Mouse (Mus musculus) spleen, postnatal 4 days (tissue): ENCODE data around the gene Arhgap9.
"Not testable (repeated sequence)": the region's sequence is repeated elsewhere in the genome, so short reads cannot be mapped to it uniquely, and the experiment has no call there.

Experiments used
- DNase-seq, 2 experiments: peaks; one replicate each; pipeline ENCODE4 v3.0.0; 2022; ENCODE audit warnings: low spot score in 2 of 2

Gene Arhgap9

DNA sequence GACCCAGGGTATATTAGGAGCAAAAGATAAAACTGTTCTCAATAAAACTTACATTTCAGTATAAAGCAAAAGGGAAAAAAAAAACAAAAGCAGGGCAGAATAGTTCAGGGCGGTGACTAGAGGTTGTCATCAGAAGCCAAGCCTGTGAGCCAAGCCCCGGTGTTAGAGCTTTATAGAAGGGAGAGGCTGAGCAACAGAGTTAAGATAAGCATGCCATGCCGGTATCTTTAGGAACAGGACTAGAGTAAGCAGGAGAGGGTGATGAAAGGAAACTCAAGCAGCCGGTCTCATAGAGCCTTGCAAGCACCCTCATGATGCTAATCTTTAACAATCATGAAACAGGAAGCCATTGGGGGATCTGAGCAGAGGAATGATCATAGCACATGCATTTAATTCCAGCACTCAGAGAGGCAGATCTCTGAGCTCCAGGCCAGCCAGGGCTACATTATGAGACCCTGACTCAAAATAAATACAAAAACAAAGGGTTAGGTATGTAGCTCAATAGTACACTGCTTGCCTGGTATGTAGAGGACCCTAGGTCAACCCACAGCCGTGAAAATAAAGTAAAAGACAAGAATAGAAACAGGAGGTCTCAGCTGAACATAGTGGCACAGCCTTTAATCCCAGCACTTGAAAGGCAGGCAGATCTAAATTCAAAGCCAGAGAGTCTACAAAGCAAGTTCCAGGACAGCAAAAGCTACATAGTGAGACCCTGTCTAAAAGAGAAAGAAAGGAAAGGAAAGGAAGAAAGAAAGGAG, 29.7 kb upstream of the Arhgap9 start:
- DNase-seq, result peak in 1 of 2 experiments; percentile 62

DNA sequence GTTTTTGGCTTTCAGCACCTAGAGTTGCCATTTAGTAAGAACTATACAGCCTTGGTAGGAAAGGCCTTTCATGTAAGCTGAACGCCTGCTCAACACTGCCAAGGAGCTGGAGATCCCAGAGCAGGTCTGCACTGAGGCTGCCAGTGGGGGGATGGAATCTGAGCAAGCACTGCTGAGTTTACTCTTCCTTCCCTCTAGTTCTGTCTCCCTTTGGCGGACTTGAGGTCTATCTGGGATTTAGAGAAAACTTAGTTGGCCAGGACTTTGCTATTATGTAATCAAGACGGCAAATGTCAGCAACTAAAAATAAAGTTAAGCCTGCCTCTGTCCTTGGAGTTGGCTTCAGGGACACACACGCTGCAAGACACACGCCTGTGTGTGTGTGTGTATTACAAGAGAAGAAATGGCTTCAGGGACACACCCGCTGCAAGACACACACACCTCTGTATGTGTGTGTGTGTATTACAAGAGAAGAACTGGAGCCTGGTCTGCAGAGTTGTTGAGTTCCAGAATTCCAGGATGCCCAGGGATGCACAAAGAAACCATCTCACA, 28.7 kb upstream of the Arhgap9 start:
- DNase-seq, result no peak

DNA sequence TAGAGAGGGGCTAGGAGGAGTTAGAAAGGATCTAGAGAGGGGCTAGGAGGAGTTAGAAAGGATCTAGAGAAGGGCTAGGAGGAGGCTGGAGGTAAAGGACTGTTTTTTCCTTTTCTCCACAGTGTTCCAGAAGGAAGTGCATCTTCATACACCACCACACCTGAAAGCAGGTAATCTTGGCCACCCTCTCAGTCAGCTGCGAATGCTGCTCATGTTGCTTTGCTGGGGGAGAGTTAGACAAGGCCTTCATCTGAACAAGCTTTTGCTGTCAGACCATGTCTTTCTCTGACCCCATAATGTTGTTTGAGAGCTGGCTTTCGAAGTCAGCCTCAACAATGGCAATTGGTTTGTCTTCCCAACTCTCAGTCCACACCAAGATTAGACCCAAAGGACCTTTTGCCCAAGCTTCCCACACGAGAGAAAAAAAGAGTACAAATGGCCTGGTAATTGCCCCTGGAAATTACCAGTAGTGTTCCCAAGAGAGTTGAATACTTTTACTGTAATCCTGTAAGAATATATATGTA, 28.1 kb upstream of the Arhgap9 start:
- no peak for DNase-seq

DNA sequence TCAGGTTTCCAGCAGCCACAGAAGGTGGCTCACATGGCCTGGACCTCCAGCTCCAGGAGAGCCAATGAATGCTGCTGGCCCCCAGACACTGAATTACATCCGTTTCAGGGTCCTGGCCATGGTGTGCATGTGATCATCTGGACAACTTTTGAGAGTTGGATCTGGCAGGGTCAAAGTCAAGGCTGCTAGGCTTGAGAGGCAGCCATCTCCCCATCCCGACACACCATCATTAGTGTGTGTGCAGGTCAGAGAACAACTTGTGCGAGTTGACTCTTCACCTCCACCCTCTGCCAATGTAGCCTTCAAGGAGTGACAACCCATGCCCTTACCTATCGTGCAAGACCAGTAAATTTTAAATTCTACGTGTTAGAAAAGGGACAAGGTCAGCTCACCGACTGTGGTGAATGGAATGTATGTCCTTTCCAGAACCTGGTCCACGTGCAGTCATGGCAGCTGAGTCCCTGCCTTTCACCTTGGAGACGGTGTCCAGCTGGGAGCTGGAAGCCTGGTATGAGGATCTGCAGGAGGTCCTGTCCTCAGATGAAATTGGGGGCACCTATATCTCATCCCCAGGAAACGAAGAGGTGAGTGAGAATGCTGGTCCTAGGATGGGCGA, 26.8 kb upstream of the Arhgap9 start:
- DNase-seq, result no peak

DNA sequence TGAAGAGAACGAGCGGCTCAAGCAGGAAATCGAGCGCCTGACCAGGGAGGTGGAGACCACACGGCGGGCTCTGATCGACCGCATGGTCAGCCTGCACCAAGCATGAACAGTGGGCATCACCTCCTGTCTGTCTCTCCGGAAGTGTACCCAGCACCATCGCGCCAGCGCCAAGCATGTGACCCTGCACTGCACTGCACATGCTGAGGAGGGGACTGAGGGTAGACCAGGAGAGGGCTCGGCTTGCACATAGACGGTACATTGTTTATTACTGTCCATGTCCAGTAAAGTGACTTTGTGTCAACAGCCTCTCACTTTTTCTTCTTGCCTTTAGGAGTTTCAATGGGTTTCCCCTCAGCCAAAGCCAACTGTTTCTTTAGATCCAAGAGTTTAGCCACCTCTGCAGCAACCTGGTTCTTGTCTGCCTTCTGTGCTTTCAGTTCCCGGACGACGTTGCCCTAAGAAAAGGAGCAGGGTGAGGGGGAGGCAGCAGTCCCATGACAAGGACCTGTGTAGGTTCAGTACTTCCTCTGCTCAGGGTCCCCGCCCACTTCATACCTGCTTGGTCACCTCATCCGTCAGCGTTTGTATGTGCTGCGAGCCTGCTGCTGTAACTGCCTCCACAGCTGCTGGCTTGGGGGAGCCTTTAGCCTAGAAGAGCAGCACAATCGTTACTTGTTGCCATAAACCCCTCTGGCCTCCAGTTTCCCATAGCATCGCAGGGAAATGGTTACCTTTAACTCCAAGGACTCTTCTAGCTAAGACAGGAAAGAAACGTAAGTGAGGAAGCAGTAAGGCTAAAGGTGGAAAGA, 25.6 kb upstream of the Arhgap9 start:
- DNase-seq, result no peak

DNA sequence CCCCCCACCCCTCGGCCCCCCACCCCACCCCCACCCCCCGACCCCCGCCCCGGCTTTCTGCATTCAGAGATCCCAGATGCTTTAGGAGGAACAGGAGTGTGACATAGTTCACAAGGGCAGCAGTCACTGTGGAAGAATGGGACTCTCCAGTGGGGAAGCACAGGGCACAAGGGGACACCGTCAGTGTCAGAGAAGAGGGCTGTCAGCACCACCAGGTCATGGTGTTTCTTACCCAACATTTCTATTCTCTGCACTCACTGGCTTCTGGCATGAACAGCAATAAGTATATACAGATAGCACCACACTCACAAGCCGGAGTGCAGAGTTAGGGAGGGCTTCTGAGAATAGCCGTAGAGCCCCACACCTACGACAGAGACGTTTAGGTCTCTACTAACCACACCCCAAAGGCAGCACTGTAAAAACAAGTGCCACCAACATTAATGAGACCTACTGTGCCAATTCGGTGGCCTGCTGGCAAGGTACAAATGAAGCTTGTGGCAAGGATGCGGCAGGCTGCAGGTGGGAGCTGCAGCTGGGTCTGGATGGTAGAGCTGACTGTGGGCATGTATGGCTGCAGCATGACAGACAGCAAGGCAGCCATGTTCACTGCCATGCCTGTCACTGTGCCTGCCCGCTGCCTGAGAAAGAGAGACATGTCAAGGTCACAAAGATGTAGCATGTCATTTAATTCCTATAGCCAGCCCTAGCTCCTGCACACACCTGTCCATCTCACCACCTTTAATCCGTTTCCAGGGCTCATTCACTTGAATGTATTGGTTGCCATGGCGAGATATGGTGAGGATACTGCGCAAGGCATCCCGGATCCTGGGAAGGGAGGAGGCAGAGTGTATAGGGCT, 24.5 kb upstream of the Arhgap9 start:
- DNase-seq, result no peak

DNA sequence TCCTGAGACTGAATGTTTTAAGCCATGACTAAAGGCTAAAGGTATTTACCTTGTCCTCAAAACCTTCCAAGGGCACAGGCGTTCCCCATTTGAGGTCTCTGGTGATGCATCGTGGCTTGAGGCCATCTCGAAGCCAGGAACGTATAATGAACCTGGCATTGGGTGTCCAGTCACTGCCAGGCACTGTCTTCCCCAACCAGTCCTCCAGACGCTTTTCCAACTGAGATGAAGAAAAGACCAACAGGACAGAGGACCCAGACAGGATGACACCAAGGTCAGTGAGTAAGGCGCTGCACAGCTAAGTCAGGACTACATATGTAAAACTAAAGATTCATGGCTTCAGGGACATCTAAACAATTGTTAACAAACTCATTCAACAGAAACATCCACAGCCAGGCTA, 21.4 kb upstream of the Arhgap9 start:
- DNase-seq, result no peak

DNA sequence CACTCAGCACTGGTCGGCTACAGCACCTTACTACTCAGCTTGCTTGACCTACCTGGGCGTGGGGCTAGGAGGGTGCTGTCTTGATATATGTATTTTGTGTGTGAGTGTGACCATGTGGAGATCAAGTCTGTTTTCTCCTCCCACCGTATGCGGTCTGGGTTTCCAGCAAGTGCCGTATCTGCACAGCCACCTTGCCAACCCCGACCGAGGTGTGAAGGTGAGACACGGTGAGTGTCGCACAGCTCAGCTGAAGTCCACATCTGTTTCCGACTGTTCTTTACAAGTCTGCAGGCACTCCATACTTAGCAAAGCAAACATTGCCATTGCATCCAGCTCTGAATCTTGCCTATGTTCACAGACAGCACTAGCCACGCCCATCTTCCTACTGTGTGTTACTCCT, 18.6 kb upstream of the Arhgap9 start:
- no peak for DNase-seq

DNA sequence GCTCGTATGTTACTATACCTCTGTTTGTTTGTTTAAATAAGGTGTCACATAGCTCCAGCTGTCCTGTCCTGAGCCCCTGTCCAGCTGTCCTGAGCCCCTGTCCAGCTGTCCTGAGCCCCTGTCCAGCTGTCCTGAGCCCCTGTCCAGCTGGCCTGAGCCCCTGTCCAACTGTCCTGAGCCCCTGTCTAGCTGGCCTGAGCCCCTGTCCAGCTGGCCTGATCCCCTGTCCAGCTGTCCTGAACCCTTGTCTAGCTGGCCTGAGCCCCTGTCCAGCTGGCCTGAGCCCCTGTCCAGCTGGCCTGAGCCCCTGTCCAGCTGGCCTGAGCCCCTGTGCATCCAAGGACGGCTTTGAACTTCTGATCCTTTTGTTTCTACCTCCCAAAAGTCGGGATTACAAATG, 12.6 kb upstream of the Arhgap9 start:
- not testable (repeated sequence) for DNase-seq

DNA sequence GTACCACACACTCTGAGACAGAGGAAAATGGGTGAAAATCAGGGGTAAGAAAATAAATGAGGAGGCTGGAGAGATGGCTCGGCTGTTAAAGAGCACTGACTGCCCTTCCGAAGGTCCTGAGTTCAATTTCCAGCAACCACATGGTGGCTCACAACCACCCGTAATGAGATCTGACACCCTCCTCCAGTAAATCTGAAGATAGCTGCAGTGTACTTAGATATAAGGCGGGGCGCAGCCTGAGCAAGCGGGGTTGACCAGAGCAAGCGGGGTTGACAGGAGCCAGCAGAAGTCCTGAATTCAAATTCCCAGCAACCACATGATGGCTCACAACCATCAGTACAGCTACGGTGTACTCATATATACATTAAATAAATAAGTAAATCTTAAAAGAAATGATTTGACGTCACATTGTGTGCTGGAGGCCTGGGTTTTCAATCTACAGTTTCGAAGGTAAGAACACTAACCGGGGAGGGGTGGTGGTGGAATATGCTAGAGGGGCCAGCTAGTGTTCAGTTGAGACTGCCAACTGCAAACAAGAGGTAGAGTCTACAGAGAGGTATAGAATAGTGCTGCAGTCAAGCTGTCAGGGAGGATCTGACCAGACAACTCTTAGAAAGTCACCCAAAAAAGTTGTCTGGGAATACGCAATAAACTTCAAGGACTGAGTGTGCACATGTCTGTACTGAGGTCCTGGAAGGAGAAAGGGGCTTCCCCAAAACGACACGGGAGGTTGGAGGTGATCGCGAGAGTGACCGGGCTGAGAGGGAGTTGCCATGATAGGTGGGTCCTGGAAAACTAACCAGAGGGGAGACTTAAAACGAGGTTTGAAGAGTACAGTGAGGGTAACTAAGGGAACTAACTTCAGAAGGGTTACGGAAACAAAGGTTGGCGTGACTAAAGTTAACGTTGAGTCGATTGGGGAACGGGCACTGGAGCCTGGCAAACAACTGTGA, 11.0 kb upstream of the Arhgap9 start:
- DNase-seq, result peak in 1 of 2 experiments; percentile 67

DNA sequence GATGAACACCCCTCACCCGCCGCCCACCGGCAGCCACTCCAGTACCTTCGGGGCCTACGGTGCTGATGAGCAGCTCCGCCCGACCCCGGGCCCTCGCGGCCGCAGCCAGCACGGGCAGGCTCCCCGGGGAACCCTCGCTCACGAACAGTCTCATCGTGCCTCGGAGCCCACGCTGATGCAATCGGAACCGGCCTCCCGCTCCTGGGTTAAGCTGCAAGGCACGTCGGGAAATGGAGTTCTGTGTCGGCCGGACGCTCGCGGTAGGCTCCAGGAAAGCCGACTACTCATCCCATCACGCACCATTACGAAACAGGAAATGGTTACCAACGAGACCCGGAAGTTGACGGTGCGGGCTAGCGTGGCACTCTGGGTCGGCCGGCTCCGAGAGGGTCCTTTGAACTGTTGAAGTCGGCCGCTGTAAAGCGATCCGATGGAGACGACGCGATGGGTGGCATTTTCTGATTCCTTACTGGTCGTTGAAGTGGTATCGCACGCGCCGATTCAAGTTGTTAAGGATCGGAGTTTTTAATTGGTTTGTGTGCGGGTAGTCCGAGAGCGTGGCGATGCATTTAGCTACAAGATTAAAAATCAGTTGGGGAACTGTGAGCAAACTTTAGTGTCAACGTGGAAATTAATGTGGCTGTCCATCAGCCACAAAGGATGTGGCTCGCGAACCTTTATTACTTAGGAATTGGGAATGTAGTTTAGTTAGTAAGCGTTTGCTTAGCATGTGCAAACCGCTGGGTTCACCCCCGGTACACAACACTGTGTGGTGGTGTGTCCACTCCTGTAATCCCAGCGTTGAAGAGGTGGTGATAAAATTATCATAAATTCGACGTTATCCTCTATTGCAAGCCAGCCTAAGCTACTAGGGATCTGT, 10.0 kb upstream of the Arhgap9 start, which contains the start of gene Mars:
Mars (minus strand) TSS at position 311 of the 880 bp plus-strand sequence.
- peak; percentile 93 for DNase-seq

DNA sequence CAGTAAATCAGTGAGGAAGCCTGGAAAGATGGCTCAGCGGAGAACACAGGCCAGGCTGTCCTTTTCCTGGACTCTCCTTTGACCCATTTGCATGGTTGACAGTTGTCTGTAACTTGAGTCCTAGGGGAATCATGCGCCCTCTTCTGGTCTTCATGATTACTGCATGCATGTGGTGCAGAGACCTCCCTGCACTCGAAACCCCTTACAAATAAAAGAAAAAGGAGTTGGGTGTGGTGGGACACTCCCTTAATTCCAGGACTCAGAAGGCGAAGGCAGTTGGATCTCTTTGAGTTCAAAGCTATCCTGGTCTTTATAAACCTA, 9.4 kb upstream of the Arhgap9 start:
- peak; percentile 83 to 92 for DNase-seq

DNA sequence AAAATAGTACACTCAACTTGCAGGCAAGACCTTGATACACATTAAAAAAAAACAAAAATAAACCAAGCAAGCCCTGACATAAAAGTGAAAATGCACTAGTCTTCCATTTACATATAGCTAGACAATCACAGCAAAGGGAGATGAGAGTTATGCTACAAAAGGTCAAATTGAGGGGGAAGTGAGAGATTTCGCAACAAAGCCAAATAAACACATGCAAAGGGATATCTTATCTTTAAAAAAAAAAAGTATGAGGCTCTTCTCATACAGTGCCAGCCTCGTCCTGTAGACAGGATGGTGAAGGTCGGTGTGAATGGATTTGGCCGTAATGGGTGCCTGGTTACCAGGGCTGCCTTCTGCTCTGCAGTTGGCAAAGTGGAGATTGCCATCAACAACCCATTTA, 8.9 kb upstream of the Arhgap9 start:
- DNase-seq, result no peak

DNA sequence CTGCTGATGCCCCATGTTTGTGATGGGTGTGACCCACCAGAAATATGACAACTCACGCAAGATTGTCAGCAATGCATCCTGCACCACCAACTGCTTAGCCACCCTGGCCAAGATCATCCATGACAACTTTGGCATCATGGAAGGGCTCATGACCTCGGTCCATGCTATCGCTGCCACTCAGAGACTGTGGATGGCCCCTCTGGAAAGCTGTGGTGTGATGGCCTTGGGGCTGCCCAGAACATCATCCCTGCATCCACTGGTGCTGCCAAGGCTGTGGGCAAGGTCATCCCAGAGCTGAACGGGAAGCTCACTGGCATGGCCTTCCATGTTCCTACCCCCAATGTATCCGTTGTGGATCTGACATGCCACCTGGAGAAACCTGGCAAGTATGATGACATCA, 8.2 kb upstream of the Arhgap9 start:
- not testable (repeated sequence) for DNase-seq

DNA sequence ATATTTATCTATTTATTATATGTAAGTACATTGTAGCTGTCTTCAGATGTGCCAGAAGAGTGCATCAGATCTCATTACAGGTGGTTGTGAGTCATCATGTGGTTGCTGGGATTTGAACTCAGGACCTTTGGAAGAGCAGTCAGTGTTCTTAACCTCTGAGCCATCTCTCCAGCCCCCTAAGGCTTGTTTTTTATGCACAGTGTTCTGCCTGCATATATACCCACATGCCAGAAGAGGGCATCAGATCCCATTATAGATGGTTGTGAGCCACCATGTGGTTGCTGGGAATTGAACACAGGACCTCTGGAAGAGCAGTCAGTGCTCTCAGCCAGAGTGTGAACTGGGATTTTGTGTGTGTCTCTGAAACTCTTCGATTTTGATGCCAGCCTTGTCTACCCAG, 6.8 kb upstream of the Arhgap9 start:
- not testable (repeated sequence) for DNase-seq

DNA sequence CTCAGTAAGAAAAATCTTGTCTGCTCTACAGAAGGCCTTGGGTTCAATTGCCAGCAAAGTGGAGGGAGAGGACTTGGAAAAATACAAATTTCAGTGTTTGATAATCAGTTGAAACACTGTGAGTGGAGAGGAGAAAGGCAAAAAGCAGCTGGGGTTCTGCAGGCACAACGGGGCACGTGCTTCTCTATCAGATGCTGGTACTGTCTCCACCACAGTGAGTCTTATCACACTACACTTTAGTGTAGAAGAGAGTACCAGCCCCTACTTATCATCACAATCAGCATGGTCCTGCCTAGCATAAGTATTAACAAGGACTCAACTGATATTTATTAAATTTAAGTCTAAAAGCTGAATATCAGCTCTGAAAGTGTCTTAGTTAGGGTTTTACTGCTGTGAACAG, 4.5 kb upstream of the Arhgap9 start:
- DNase-seq, result no peak

DNA sequence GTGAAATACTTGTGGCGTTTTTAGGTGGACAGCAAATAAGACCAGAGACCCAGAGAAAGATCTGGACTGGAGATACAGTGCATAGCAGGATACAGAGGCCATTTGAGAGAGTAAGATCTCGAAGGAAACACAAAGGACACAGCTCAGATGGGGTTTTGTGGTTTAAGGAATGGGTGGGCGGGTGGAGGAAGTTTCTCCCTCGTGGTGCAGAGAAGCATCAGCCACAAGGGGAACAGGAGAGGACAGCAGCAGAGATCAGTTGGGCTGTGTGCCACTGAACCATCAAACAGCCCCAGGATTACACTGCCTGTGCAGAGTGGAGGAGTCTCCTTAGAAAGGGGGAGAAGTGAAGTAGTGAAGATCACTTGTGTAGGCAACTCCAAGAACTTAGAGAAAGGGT, 3.8 kb upstream of the Arhgap9 start:
- no peak for DNase-seq

DNA sequence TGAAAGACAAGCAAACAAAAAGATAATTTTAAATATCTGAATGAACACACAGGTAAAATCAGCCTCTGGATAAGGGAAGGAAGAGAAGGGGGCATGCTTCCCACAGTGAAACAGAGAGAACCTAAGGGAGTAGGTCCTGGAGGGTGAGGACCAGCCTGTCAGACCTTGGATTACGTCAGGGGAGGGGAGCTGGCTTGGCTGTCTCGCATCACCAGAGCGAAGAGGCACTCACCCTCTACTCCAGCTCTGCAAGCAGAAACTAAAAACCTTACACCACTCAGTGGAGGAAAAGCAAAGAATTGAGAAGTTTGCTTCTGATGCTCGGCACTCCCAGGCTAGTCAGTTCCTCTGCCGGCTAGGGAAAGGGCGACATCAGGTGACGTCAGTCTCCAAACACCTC, 1.8 kb upstream of the Arhgap9 start:
- DNase-seq, result no peak

DNA sequence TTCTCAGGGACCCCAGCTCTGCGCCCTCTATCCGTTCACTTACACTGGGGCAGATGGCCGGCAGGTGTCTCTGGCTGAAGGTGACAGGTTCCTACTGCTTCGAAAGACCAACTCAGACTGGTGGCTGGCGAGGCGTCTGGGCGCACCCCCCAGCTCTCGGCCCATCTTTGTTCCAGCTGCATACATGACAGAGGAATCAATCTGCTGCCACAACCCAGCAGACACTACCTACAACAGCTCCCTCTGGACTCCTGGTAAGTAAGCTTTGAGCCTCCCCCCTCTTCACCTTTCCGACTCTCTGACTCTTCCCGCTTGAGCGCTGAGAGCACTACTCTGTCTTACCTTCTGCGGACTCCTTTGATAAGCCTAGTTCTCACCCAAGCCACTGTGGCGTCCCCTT, 414 bp downstream of the Arhgap9 start:
- DNase-seq, result no peak
